Mouse (Mus musculus) MEL (cell line): ENCODE data around the gene Rbm5. TPM values are rescaled to one million over a fixed set of nuclear protein-coding genes. Genes with fewer than 3 reads are reported as not detected.

Experiments
- DNase-seq: peaks from one replicate; pipeline ENCODE4 v3.0.0; 2011; ENCODE audit warnings: low read depth, low spot score
- H3K27ac ChIP-seq: 2 replicates; pipeline ENCODE4 v1.5.1; 2012; ENCODE audit warnings: low read depth, mild to moderate bottlenecking, control low read depth, low read length, moderate library complexity; ENCODE audit not compliant: control insufficient read depth
- H3K27me3 ChIP-seq, 2 experiments: fragments of 150-350 bp in 1 of 2; sonication (generic) in 1 of 2; 2 replicates each; pipeline ENCODE4 v1.6.1; 2012; ENCODE audit warnings: low read length in 2 of 2, mild to moderate bottlenecking in 2 of 2, improper control_type of control experiment in 1 of 2, moderate library complexity in 1 of 2; ENCODE audit not compliant: insufficient read depth in 2 of 2, control insufficient read depth in 1 of 2
- H3K36me3 ChIP-seq, 2 experiments: 2 replicates each; pipeline ENCODE4 v1.6.1; 2012 to 2014; ENCODE audit warnings: low read length in 2 of 2, improper control_type of control experiment in 1 of 2, inconsistent platforms in 1 of 2, mild to moderate bottlenecking in 1 of 2; ENCODE audit not compliant: insufficient read depth in 2 of 2, control insufficient read depth in 1 of 2
- H3K4me1 ChIP-seq, 2 experiments: fragments of 150-350 bp in 1 of 2; sonication (generic) in 1 of 2; 2 replicates each; pipeline ENCODE4 v1.6.1; 2012; ENCODE audit warnings: low read length in 2 of 2, improper control_type of control experiment in 1 of 2, mild to moderate bottlenecking in 1 of 2; ENCODE audit not compliant: insufficient read depth in 2 of 2, control insufficient read depth in 1 of 2
- H3K4me3 ChIP-seq, 2 experiments: fragments of 150-350 bp in 1 of 2; sonication (generic) in 1 of 2; 2 replicates each; pipeline ENCODE4 v1.5.1; 2012; ENCODE audit warnings: low read depth in 2 of 2, low read length in 2 of 2, mild to moderate bottlenecking in 2 of 2, moderate library complexity in 2 of 2, control low read depth in 1 of 2, improper control_type of control experiment in 1 of 2; ENCODE audit not compliant: control insufficient read depth in 1 of 2, insufficient read depth in 1 of 2
- H3K79me2 ChIP-seq: 2 replicates; pipeline ENCODE4 v1.6.1; 2012; ENCODE audit warnings: mild to moderate bottlenecking, low read length, moderate library complexity; ENCODE audit not compliant: control insufficient read depth, poor library complexity, insufficient read depth
- H3K9ac ChIP-seq: 2 replicates; pipeline ENCODE4 v1.6.1; 2012; ENCODE audit warnings: low read depth, mild to moderate bottlenecking, control low read depth, low read length, moderate library complexity; ENCODE audit not compliant: control insufficient read depth, poor library complexity, severe bottlenecking
- H3K9me3 ChIP-seq: fragments of 150-350 bp; sonication (generic); replicated peaks from 2 replicates; pipeline ENCODE4 v1.6.1; 2012; ENCODE audit warnings: mild to moderate bottlenecking, low read length, improper control_type of control experiment, moderate library complexity; ENCODE audit not compliant: insufficient read depth
- CHD1 ChIP-seq: IDR thresholded peaks from 2 replicates; pipeline ENCODE4 v1.6.1; 2012; ENCODE audit warnings: low read depth, mild to moderate bottlenecking, inconsistent platforms, low read length, improper control_type of control experiment
- CTCF ChIP-seq, 3 experiments: IDR thresholded peaks in 2 of 3; conservative IDR thresholded peaks in 1 of 3; 2 replicates each; pipeline ENCODE4 v1.5.1; 2011 to 2012; ENCODE audit warnings: low read length in 3 of 3, low read depth in 2 of 3, mild to moderate bottlenecking in 2 of 3, improper control_type of control experiment in 1 of 3, inconsistent platforms in 1 of 3, mixed read lengths in 1 of 3, moderate library complexity in 1 of 3; ENCODE audit not compliant: control insufficient read depth in 1 of 3, insufficient read depth in 1 of 3, poor library complexity in 1 of 3, severe bottlenecking in 1 of 3
- ELF1 ChIP-seq: IDR thresholded peaks from 2 replicates; pipeline ENCODE4 v1.6.1; 2014; ENCODE audit warnings: low read depth, mild to moderate bottlenecking, inconsistent platforms, low read length, improper control_type of control experiment, moderate library complexity
- GABPA ChIP-seq: IDR thresholded peaks from 2 replicates; pipeline ENCODE4 v1.6.1; 2012; ENCODE audit warnings: low read depth, mild to moderate bottlenecking, inconsistent platforms, low read length, improper control_type of control experiment, moderate library complexity
- GATA1 ChIP-seq: IDR thresholded peaks from 2 replicates; pipeline ENCODE4 v1.6.1; 2011; ENCODE audit warnings: low read depth, low read length, improper control_type of control experiment
- MAFK ChIP-seq: IDR thresholded peaks from 2 replicates; pipeline ENCODE4 v1.6.1; 2011; ENCODE audit warnings: low read depth, mild to moderate bottlenecking, low read length, improper control_type of control experiment, borderline replicate concordance
- MAX ChIP-seq: IDR thresholded peaks from 2 replicates; pipeline ENCODE4 v1.6.1; 2011; ENCODE audit warnings: low read length, improper control_type of control experiment
- MAZ ChIP-seq: IDR thresholded peaks from 2 replicates; pipeline ENCODE4 v1.6.1; 2012; ENCODE audit warnings: low read depth, mild to moderate bottlenecking, inconsistent platforms, low read length, improper control_type of control experiment
- MEF2A ChIP-seq: IDR thresholded peaks from 2 replicates; pipeline ENCODE4 v1.6.1; 2014; ENCODE audit warnings: low read depth, mild to moderate bottlenecking, inconsistent platforms, low read length, improper control_type of control experiment; ENCODE audit not compliant: poor library complexity, insufficient replicate concordance, severe bottlenecking; ENCODE audit errors: extremely low read depth
- MXI1 ChIP-seq: IDR thresholded peaks from 2 replicates; pipeline ENCODE4 v1.6.1; 2011; ENCODE audit warnings: mild to moderate bottlenecking, low read depth, low read length, improper control_type of control experiment
- MYC ChIP-seq: IDR thresholded peaks from 2 replicates; pipeline ENCODE4 v1.6.1; 2011; ENCODE audit warnings: low read depth, mild to moderate bottlenecking, low read length, improper control_type of control experiment, moderate library complexity
- NELFE ChIP-seq: IDR thresholded peaks from 2 replicates; pipeline ENCODE4 v1.6.1; 2011; ENCODE audit warnings: low read depth, low read length, improper control_type of control experiment
- NRF1 ChIP-seq: IDR thresholded peaks from 2 replicates; pipeline ENCODE4 v1.6.1; 2014; ENCODE audit warnings: low read depth, mild to moderate bottlenecking, inconsistent platforms, low read length, improper control_type of control experiment, moderate library complexity; ENCODE audit not compliant: poor library complexity, insufficient read depth, severe bottlenecking
- POLR2A ChIP-seq, 2 experiments: IDR thresholded peaks; 2 replicates each; pipeline ENCODE4 v1.6.1; 2011 to 2012; ENCODE audit warnings: low read length in 2 of 2, mild to moderate bottlenecking in 2 of 2, control low read depth in 1 of 2, improper control_type of control experiment in 1 of 2, low read depth in 1 of 2, moderate library complexity in 1 of 2; ENCODE audit not compliant: control insufficient read depth in 1 of 2, insufficient read depth in 1 of 2, poor library complexity in 1 of 2
- POLR2AphosphoS2 ChIP-seq: IDR thresholded peaks from 2 replicates; pipeline ENCODE4 v1.6.1; 2011; ENCODE audit warnings: low read length, improper control_type of control experiment
- SIN3A ChIP-seq: IDR thresholded peaks from 2 replicates; pipeline ENCODE4 v1.6.1; 2012; ENCODE audit warnings: low read length, improper control_type of control experiment, inconsistent platforms
- SMC3 ChIP-seq: IDR thresholded peaks from 2 replicates; pipeline ENCODE4 v1.6.1; 2011; ENCODE audit warnings: low read depth, low read length, improper control_type of control experiment
- TAL1 ChIP-seq: IDR thresholded peaks from 2 replicates; pipeline ENCODE4 v1.6.1; 2012; ENCODE audit warnings: mild to moderate bottlenecking, inconsistent platforms, low read length, moderate library complexity, mixed read lengths
- TCF12 ChIP-seq: IDR thresholded peaks from 2 replicates; pipeline ENCODE4 v1.6.1; 2014; ENCODE audit warnings: low read depth, mild to moderate bottlenecking, inconsistent platforms, low read length, improper control_type of control experiment, moderate library complexity
- USF1 ChIP-seq: IDR thresholded peaks from 2 replicates; pipeline ENCODE4 v1.6.1; 2014; ENCODE audit warnings: low read depth, mild to moderate bottlenecking, inconsistent platforms, low read length, improper control_type of control experiment, moderate library complexity
- USF2 ChIP-seq, 2 experiments: IDR thresholded peaks; 2 replicates each; pipeline ENCODE4 v1.6.1; 2011 to 2012; ENCODE audit warnings: improper control_type of control experiment in 2 of 2, low read length in 2 of 2, borderline replicate concordance in 1 of 2, inconsistent platforms in 1 of 2, low read depth in 1 of 2, mild to moderate bottlenecking in 1 of 2; ENCODE audit not compliant: insufficient read depth in 1 of 2
- ZKSCAN1 ChIP-seq: IDR thresholded peaks from 2 replicates; pipeline ENCODE4 v1.6.1; 2012; ENCODE audit warnings: low read depth, mild to moderate bottlenecking, inconsistent platforms, low read length, improper control_type of control experiment, moderate library complexity
- ZMIZ1 ChIP-seq: IDR thresholded peaks from 2 replicates; pipeline ENCODE4 v1.6.1; 2012; ENCODE audit warnings: low read depth, mild to moderate bottlenecking, inconsistent platforms, low read length, improper control_type of control experiment, moderate library complexity
- ZNF384 ChIP-seq: IDR thresholded peaks from 2 replicates; pipeline ENCODE4 v1.6.1; 2012; ENCODE audit warnings: low read depth, mild to moderate bottlenecking, inconsistent platforms, low read length, improper control_type of control experiment
- polyA plus RNA-seq, 2 experiments: library from polyadenylated mRNA; stranded (reverse) in 1 of 2; unstranded in 1 of 2; fragments of >175 nt in 1 of 2; fragments of >200 nt in 1 of 2; gene quantifications; 2 replicates each; pipeline versions ENCODE4 v1.2.1 to v1.2.4; 2012; ENCODE audit warnings: low replicate concordance in 2 of 2, low read depth in 1 of 2; ENCODE audit not compliant: insufficient read length in 2 of 2, insufficient read depth in 1 of 2, missing spikeins in 1 of 2
- total RNA-seq: library from RNA; depleted of rRNA; stranded (reverse); fragments of 300-350 nt; gene quantifications from 2 replicates; pipeline ENCODE4 v1.2.3, GENCODE M21; 2012

Gene Rbm5
- total and polyA plus RNA-seq, 3 experiments: 80.2 to 143 (median 125) TPM

GRCm38 (mm10) chr9:107703337-107704122 is 67.3 kb downstream of the Rbm5 start:
- Histone ChIP-seq H3K36me3 (no peaks in the 10 kb centered on the region), H3K27me3 (peaks cover 6 to 9% of the 10 kb centered on the region in 2 experiments; a peak in 3 of 4 replicates)

GRCm38 (mm10) chr9:107702606-107703185 is 68.1 kb downstream of the Rbm5 start:
- Histone ChIP-seq H3K9me3 (no peaks in the 10 kb centered on the region), H3K9ac (no peak overlapping the region), H3K27ac (no peak overlapping the region), H3K27me3 (peaks cover 8 to 9% of the 10 kb centered on the region in 2 experiments; a peak in 3 of 4 replicates), H3K79me2 (no peaks in the 10 kb centered on the region), H3K4me3 (no peak overlapping the region), H3K4me1 (no peaks in the 10 kb centered on the region), H3K36me3 (no peaks in the 10 kb centered on the region)
- no peak for DNase-seq
- TF ChIP-seq GABPA (no peak), POLR2AphosphoS2 (no peak), NELFE (no peak), ZKSCAN1 (no peak), GATA1 (no peak), SIN3A (no peak), POLR2A (IDR thresholded peaks at IDR 0.05; ENCODE audit: control insufficient read depth in 1 of 2, insufficient read depth in 1 of 2, low read depth in 1 of 2, low read length in 2 of 2, poor library complexity in 1 of 2) (no peak), TAL1 (no peak), ELF1 (no peak), NRF1 (no peak), MAFK (no peak), SMC3 (no peak), USF1 (no peak), ZNF384 (no peak), CTCF (IDR thresholded peaks at IDR 0.05 in 2 of 3, conservative IDR thresholded peaks at IDR 0.05 in 1 of 3; ENCODE audit: control insufficient read depth in 1 of 3, insufficient read depth in 1 of 3, low read depth in 2 of 3, low read length in 3 of 3, poor library complexity in 1 of 3, severe bottlenecking in 1 of 3) (no peak), MYC (no peak), MEF2A (no peak), MAX (no peak), TCF12 (no peak)

More at GRCm38 (mm10) chr9:107703337-107704122, 67.3 kb downstream of the Rbm5 start:
- TF ChIP-seq MAZ (no peak), ZKSCAN1 (no peak), ZMIZ1 (no peak), CHD1 (no peak), ZNF384 (no peak), USF2 (IDR thresholded peaks at IDR 0.05; ENCODE audit: borderline replicate concordance in 1 of 2, insufficient read depth in 1 of 2, low read depth in 1 of 2, low read length in 2 of 2) (no peak), USF1 (no peak), MXI1 (no peak), MEF2A (no peak), TAL1 (no peak)
- Histone ChIP-seq H3K9ac (no peak overlapping the region), H3K9me3 (no peaks in the 10 kb centered on the region), H3K27ac (no peak overlapping the region), H3K4me3 (no peak overlapping the region), H3K79me2 (no peaks in the 10 kb centered on the region), H3K4me1 (no peaks in the 10 kb centered on the region)
- no peak for DNase-seq
